11 mouse cellular contexts compared by ENCODE assay signal in the genomic region with DNA sequence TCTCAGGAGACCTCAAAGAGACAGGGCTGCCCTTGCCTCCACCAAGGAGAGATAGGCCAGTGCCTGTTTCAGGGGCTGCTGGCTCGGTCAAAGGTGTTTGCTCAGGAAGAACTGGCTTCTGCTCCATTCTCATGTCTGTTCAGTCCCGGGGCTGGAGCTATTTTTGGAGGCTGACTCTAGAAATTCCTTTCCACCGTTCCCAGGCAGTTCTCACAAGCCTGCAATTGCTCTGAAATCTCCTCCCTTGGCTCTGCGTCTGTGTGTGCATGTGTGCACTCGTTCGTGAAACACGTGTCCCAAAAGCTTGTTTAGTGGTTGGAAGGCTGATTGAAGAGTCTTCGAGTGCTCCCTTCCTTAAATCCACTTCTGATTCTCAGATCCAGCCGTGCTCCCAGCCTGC.
DNase-seq lines count a peak whose midpoint lies in the region; ATAC-seq and TF ChIP-seq lines count a peak whose summit lies in the region.
"Had no signal": no experiment of that assay in that cellular context is flagged by ENCODE, and none has a peak within 500 bp of the region (broad histone marks: within the 10 kb centered on the region; RNA-seq: fewer than 3 reads in every experiment).

No protein-coding gene starts in this region.

- peak; percentile 61 for DNase-seq in kidney, adult 2 months
- DNase-seq in gastrocnemius, adult 8-10 months (ENCODE audit: low spot score in 2 of 2): peak; percentile 29 to 46
- peak; percentile 27 to 52 for DNase-seq in heart, postnatal 36 days
- peak; percentile 71 for DNase-seq in lung, postnatal 36 days
- DNase-seq in spleen, postnatal 10 days (ENCODE audit: low spot score in 2 of 2): no peak
- no peak for DNase-seq in forebrain, embryonic 10.5 days (ENCODE audit: extremely low spot score, low spot score)

- H3K36me3 ChIP-seq in kidney, adult 2 months (ENCODE audit: control insufficient read depth, insufficient read depth, low read length): no peaks in the 10 kb centered on the region
- H3K36me3 ChIP-seq in kidney, embryonic 14.5 days (ENCODE audit: control insufficient read depth, insufficient read depth, low read length): peaks cover 4% of the 10 kb centered on the region
- H3K36me3 ChIP-seq in hindbrain, embryonic 16.5 days (ENCODE audit: control insufficient read depth, insufficient read depth, low read length): no peaks in the 10 kb centered on the region
- peaks cover 11% of the 10 kb centered on the region for H3K36me3 ChIP-seq in forebrain, embryonic 10.5 days (replicated peaks)

- TF ChIP-seq CTCF in kidney, adult 2 months (conservative IDR thresholded peaks at IDR 0.05; ENCODE audit: insufficient read depth, insufficient read length, low read depth, low read length): no peak

- ATAC-seq in kidney, embryonic 14.5 days (ENCODE audit: low FRiP score, low TSS enrichment): no peak
- no peak for ATAC-seq in hindbrain, embryonic 16.5 days
- ATAC-seq: hindbrain, postnatal 0 days had no signal

- 31% methylated on average over 9 of the region's 9 CpGs for WGBS in kidney, adult 2 months
- 77% methylated on average over 9 of the region's 9 CpGs for WGBS in kidney, embryonic 14.5 days
- 76% methylated on average over 9 of the region's 9 CpGs for WGBS in hindbrain, embryonic 16.5 days
- WGBS in forebrain, embryonic 10.5 days: 85% methylated on average over 9 of the region's 9 CpGs

- H3K4me2 ChIP-seq in kidney, embryonic 14.5 days (replicated peaks; ENCODE audit: low read depth, low read length): no peak overlapping the region
- no peak overlapping the region for H3K4me2 ChIP-seq in hindbrain, embryonic 16.5 days (ENCODE audit: low read length)
- H3K4me2 ChIP-seq: limb, embryonic 13.5 days had no signal

- H3K27ac ChIP-seq in kidney, adult 2 months (ENCODE audit: insufficient read depth, low read depth, low read length): peak overlapping the region; percentile 61; the same call in 1 of the 2 replicates
- no peak overlapping the region for H3K27ac ChIP-seq in kidney, embryonic 14.5 days (ENCODE audit: low read depth, low read length)
- no peak overlapping the region for H3K27ac ChIP-seq in hindbrain, embryonic 16.5 days (ENCODE audit: low read depth, low read length)
- H3K27ac ChIP-seq in forebrain, embryonic 10.5 days: no peak overlapping the region
- H3K27ac ChIP-seq: hindbrain, postnatal 0 days; limb, embryonic 13.5 days had no signal

- no peaks in the 10 kb centered on the region for H3K9me3 ChIP-seq in kidney, embryonic 14.5 days (ENCODE audit: control insufficient read depth, low read length)
- no peaks in the 10 kb centered on the region for H3K9me3 ChIP-seq in hindbrain, embryonic 16.5 days (ENCODE audit: control insufficient read depth, low read length)
- H3K9me3 ChIP-seq in forebrain, embryonic 10.5 days: no peaks in the 10 kb centered on the region
- H3K9me3 ChIP-seq: limb, embryonic 13.5 days had no signal

- H3K4me1 ChIP-seq in kidney, adult 2 months (ENCODE audit: control insufficient read depth, insufficient read depth, low read length): no peaks in the 10 kb centered on the region
- H3K4me1 ChIP-seq in kidney, embryonic 14.5 days (ENCODE audit: control insufficient read depth, insufficient read depth, low read length): no peaks in the 10 kb centered on the region
- no peaks in the 10 kb centered on the region for H3K4me1 ChIP-seq in hindbrain, embryonic 16.5 days (ENCODE audit: control insufficient read depth, insufficient read depth, low read depth, low read length)
- 0 out of 2 replicates have a peak, but pooled peaks cover 2% of the 10 kb centered on the region for H3K4me1 ChIP-seq in forebrain, embryonic 10.5 days

- no peak overlapping the region for H3K9ac ChIP-seq in kidney, embryonic 14.5 days (ENCODE audit: low read depth, low read length)
- no peak overlapping the region for H3K9ac ChIP-seq in hindbrain, embryonic 16.5 days (ENCODE audit: low read depth, low read length)
- H3K9ac ChIP-seq: limb, embryonic 13.5 days had no signal

- no peak overlapping the region for H3K4me3 ChIP-seq in kidney, adult 2 months (ENCODE audit: insufficient read depth, low read depth, low read length)
- no peak overlapping the region for H3K4me3 ChIP-seq in kidney, embryonic 14.5 days (ENCODE audit: low read length)
- no peak overlapping the region for H3K4me3 ChIP-seq in hindbrain, embryonic 16.5 days (ENCODE audit: low read length)
- H3K4me3 ChIP-seq in forebrain, embryonic 10.5 days: no peak overlapping the region
- H3K4me3 ChIP-seq: limb, embryonic 13.5 days had no signal

- H3K27me3 ChIP-seq in kidney, adult 2 months (replicated peaks; ENCODE audit: control insufficient read depth, insufficient read depth, low read length): no peaks in the 10 kb centered on the region
- H3K27me3 ChIP-seq in kidney, embryonic 14.5 days (ENCODE audit: control insufficient read depth, insufficient read depth, low read length): no peaks in the 10 kb centered on the region
- no peaks in the 10 kb centered on the region; the same call in 1 of the 2 replicates for H3K27me3 ChIP-seq in hindbrain, embryonic 16.5 days (replicated peaks; ENCODE audit: control insufficient read depth, insufficient read depth, low read length)
- H3K27me3 ChIP-seq in forebrain, embryonic 10.5 days (ENCODE audit: poor library complexity, severe bottlenecking): no peaks in the 10 kb centered on the region
- H3K27me3 ChIP-seq: CH12.LX; limb, embryonic 13.5 days had no signal

- no peak for TF ChIP-seq POLR2A in kidney, adult 2 months (IDR thresholded peaks at IDR 0.05; ENCODE audit: low read depth, low read length)

- intact Hi-C loops in heart, postnatal 36 days (cut with DNase I): no loop called here

Comparison
In these comparisons a context has a peak if more than half of its experiments do, and no peak if none do; other contexts are left out.
1. DNase-seq: peak in kidney, adult 2 months (single experiment), gastrocnemius, adult 8-10 months (2 of 2), heart, postnatal 36 days (2 of 2) and lung, postnatal 36 days (single experiment); none in spleen, postnatal 10 days (0 of 2) and forebrain, embryonic 10.5 days (single experiment).